Mouse (Mus musculus) forebrain, embryonic 14.5 days (tissue): ENCODE results near the gene Fam189a1. TPM values are rescaled to one million over a fixed set of nuclear protein-coding genes. Genes with fewer than 3 reads are reported as not detected.

Experiments used
- ATAC-seq: fragments of 200-750 bp; cut with Nextera tagmentation; 2 replicates; pipeline ENCODE4 v1.8.0; 2017; ENCODE audit warnings: mild to moderate bottlenecking, moderate library complexity
- DNase-seq: peaks from one replicate; pipeline ENCODE4 v3.0.0-alpha.2; 2015; ENCODE audit warnings: low spot score
- H3K27ac ChIP-seq: fragments of 300-500 bp; sonication (generic); 2 replicates; pipeline ENCODE4 v1.5.1; 2014; ENCODE audit warnings: low read depth, mild to moderate bottlenecking, control low read depth, low read length, moderate library complexity
- H3K27me3 ChIP-seq: fragments of 300-500 bp; sonication (generic); replicated peaks from 2 replicates; pipeline ENCODE4 v1.6.1; 2014; ENCODE audit warnings: low read length, control low read depth, mixed read lengths; ENCODE audit not compliant: control insufficient read depth, insufficient read depth
- H3K36me3 ChIP-seq: fragments of 300-500 bp; sonication (generic); 2 replicates; pipeline ENCODE4 v1.6.1; 2014; ENCODE audit warnings: low read length, control low read depth; ENCODE audit not compliant: control insufficient read depth, insufficient read depth
- H3K4me1 ChIP-seq: fragments of 300-500 bp; sonication (generic); 2 replicates; pipeline ENCODE4 v1.6.1; 2014; ENCODE audit warnings: antibody characterized with exemption, low read length, control low read depth; ENCODE audit not compliant: control insufficient read depth, insufficient read depth
- H3K4me2 ChIP-seq: fragments of 300-500 bp; sonication (generic); 2 replicates; pipeline ENCODE4 v1.6.1; 2014; ENCODE audit warnings: mild to moderate bottlenecking, control low read depth, low read length
- H3K4me3 ChIP-seq: fragments of 300-500 bp; sonication (generic); 2 replicates; pipeline ENCODE4 v1.5.1; 2014; ENCODE audit warnings: low read depth, low read length, control low read depth
- H3K9ac ChIP-seq: fragments of 300-500 bp; sonication (generic); 2 replicates; pipeline ENCODE4 v1.6.1; 2014; ENCODE audit warnings: mild to moderate bottlenecking, low read length, control low read depth, moderate library complexity
- H3K9me3 ChIP-seq: fragments of 300-500 bp; sonication (generic); replicated peaks from 2 replicates; pipeline ENCODE4 v1.6.1; 2016; ENCODE audit warnings: low read length, control low read depth, mixed read lengths; ENCODE audit not compliant: control insufficient read depth
- WGBS: fragments of 180-500 bp; shearing (Covaris S2); extraction: QIAGEN DNeasy Blood & Tissue Kit; methylation state at CpG from one replicate; pipeline ENCODE4 v1.1.7; 2014; 5-methylcytosine and 5-hydroxymethylcytosine counted together
- polyA plus RNA-seq: library from polyadenylated mRNA; unstranded; fragments of >200 nt; fragmentation: Nextera tagmentation; extraction: Ambion mirVana; gene quantifications from 2 replicates; pipeline ENCODE4 v1.2.1, GENCODE M21; 2014

Fam189a1 gene
- polyA plus RNA-seq, 1 experiment from 2014 or later, result 2.6 TPM

DNA sequence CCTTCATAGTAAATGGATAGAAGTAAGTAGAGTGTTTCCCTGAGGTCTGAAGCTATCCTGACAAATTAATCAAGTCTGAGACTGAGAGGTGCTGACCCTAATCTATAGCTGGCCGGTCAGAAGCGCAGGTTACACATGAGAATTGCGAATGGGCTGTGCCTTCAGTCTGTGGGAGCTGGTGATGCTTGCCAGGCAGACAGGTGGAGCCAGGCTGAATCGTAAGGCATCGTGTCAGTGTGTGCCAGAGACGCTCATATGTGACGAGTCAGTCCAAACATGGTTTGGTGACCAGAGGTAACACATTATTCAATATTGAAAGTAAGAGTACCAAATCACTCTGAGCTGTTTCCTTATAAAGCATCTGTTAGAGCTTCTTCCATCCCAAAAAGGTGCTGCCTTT, 115.3 kb downstream of the Fam189a1 start:
- no peaks in the 10 kb centered on the region for H3K4me1 ChIP-seq
- no peak overlapping the region for H3K27ac ChIP-seq
- DNase-seq (no peak), ATAC-seq (no peak)
- H3K4me2 ChIP-seq, result no peak overlapping the region
- no peaks in the 10 kb centered on the region for H3K36me3 ChIP-seq
- no peaks in the 10 kb centered on the region for H3K27me3 ChIP-seq
- H3K4me3 ChIP-seq, result no peak overlapping the region
- H3K9me3 ChIP-seq, result no peaks in the 10 kb centered on the region
- no peak overlapping the region for H3K9ac ChIP-seq
- WGBS, result 92% methylated on average over 7 of the region's 7 CpGs

DNA sequence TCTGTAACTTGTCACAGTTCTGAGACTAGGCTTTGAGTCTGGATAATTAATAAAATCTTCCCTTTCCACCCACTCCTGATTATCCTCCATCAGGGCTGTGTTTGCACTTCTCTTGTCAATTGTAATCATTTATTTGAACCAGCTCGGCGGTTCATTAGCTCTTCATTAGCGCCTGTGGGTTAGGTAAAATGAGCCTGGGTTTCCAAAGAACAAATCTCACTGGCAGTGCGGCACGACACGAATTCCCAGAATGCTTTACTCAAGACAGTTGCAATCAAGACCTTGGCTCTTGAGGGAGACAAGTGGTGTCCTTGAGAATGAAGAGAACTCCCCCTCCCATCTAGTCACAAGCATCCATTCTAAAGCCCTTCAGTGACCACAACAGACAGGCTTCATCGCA, 124.6 kb downstream of the Fam189a1 start:
- Histone ChIP-seq H3K36me3 (no peaks in the 10 kb centered on the region), H3K9ac (no peak overlapping the region), H3K4me2 (no peak overlapping the region), H3K4me3 (no peak overlapping the region), H3K9me3 (no peaks in the 10 kb centered on the region), H3K4me1 (no peaks in the 10 kb centered on the region), H3K27me3 (no peaks in the 10 kb centered on the region), H3K27ac (no peak overlapping the region)
- ATAC-seq (no peak), DNase-seq (peak; percentile 52)
- WGBS, result 40% methylated on average over 7 of the region's 7 CpGs

DNA sequence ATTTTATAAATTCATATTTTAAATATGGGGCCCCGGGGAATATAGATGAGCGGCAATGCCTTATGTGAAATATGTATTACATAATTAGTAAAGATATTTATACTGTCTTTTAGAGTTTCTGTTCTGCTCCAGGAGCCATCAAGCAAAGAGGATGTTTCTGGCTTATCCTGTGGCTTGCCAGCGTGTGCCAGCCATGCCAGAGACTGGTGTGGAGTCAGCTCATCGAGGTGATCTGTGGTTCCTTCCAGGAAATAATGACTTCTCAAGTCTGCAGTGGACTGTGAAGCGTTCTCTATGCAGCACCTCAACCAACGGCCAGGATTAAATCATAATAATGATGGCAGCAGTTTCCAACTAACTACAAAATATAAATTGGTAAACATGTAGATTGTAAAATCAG, 125.2 kb downstream of the Fam189a1 start:
- H3K36me3 ChIP-seq, result no peaks in the 10 kb centered on the region

DNA sequence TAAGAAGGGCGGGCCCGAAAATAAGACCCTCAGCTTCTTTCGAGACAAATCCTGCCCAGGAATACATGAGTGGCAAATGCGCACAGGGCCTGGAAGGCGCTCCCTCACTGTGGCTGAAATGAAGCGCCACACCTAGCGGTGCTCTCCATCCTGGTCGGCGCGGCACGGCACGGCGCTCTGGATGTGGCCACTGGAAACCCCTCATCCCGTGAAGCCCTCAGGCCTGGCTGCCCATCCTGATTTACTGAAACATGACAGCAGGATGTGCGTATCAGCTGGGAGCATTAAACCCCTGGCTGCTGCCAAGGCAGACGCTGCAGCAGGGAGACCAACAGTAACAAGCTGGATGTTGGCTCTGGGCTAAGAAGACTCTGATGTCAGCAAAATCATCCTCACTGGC, 126.4 kb downstream of the Fam189a1 start:
- ATAC-seq (no peak), DNase-seq (no peak)
- Histone ChIP-seq H3K27me3 (no peaks in the 10 kb centered on the region), H3K9me3 (no peaks in the 10 kb centered on the region), H3K4me2 (no peak overlapping the region), H3K4me3 (no peak overlapping the region), H3K36me3 (no peaks in the 10 kb centered on the region), H3K4me1 (no peaks in the 10 kb centered on the region), H3K9ac (no peak overlapping the region), H3K27ac (no peak overlapping the region)
- WGBS, result 91% methylated on average over 16 of the region's 16 CpGs

More for the DNA sequence above, 125.2 kb downstream of the Fam189a1 start:
- ATAC-seq (no peak), DNase-seq (no peak)
- Histone ChIP-seq H3K4me1 (no peaks in the 10 kb centered on the region), H3K4me3 (no peak overlapping the region), H3K27me3 (no peaks in the 10 kb centered on the region), H3K9me3 (no peaks in the 10 kb centered on the region), H3K9ac (no peak overlapping the region), H3K4me2 (no peak overlapping the region), H3K27ac (no peak overlapping the region)
- 81% methylated on average over 6 of the region's 6 CpGs for WGBS

DNA sequence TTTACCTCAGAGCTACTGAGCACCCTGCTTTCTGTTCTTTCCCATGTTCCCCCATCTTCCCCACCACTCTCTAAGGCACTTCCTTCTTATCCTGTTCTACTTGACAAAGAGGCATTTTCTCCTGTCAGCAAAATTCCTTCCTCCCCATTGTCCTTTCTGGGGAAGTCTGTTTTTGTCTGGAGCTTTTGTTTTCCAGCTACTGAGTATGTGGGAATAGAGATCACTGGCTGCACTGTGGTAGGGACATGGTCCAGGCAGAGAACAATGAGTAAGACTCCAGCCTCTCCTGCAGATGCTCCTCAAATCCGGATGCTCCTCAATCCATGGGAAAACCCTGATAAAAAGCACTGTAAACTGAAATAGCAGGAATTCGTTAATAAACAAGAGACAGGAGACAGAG, 135.1 kb downstream of the Fam189a1 start:
- DNase-seq, result no peak
- Histone ChIP-seq H3K27me3 (no peaks in the 10 kb centered on the region), H3K36me3 (no peaks in the 10 kb centered on the region), H3K4me2 (no peak overlapping the region), H3K9ac (no peak overlapping the region), H3K9me3 (no peaks in the 10 kb centered on the region), H3K4me1 (peaks cover 14% of the 10 kb centered on the region), H3K4me3 (no peak overlapping the region), H3K27ac (no peak overlapping the region)
- ATAC-seq, result no peak
- 59% methylated on average over 2 of the region's 2 CpGs for WGBS

DNA sequence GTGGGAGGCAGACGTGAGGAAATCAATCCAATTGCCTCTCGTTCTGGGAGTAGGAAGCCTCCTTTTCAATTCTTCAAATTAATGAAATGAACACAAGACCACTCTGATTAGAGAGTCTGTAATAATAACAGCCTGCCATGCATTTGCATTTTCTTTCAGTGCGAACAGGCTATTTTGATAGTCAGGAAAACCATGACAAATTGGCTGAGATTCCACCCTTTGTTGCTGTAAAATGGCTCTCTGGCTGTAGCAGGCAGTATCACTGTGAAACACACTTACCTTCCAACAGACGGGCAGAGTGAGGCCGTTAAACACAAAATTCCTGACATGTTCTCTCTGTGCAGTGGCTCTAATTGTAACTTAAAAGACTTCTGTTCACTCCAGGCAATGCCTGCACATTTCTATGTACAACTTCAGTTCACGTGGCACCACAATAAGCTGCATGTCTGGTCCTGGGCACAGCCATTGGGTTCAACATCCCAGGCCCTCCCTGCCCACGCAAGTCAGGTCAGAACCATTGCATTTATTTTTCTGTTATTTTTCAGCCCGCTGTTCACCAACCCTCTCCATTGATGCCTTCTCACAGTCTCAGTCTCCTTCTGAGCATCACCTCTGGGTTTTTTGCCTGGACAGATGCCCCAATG, 138.2 kb downstream of the Fam189a1 start:
- peak; percentile 81 for ATAC-seq
- peak; percentile 82 for DNase-seq
- no peaks in the 10 kb centered on the region for H3K36me3 ChIP-seq
- H3K4me3 ChIP-seq, result no peak overlapping the region
- peaks cover 14% of the 10 kb centered on the region for H3K4me1 ChIP-seq
- H3K9me3 ChIP-seq, result no peaks in the 10 kb centered on the region
- H3K27ac ChIP-seq, result peak overlapping the region; percentile 62; the same call in 1 of the 2 replicates
- H3K27me3 ChIP-seq, result no peaks in the 10 kb centered on the region
- H3K9ac ChIP-seq, result no peak overlapping the region
- 23% methylated on average over 8 of the region's 8 CpGs for WGBS
- no peak overlapping the region for H3K4me2 ChIP-seq

DNA sequence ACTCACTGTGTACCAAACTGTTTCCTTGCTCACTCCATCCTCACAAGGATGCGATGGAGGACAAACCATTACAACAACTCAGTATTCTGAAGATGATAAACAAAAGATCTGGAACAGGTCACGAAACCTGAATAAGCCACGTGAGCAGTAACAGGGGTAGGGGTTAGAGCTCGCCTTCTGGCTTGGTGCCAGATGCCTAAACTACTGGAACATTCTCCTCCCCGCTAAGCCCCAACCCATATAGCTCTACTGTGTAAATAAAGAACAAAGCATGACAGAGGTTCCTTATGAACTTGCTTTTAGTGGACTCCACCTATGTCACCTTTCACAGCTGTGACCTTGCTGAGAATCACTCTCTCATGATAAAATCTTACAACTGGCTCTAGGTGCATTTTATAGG, 139.0 kb downstream of the Fam189a1 start:
- Histone ChIP-seq H3K9ac (no peak overlapping the region), H3K4me2 (no peak overlapping the region), H3K4me3 (no peak overlapping the region), H3K36me3 (no peaks in the 10 kb centered on the region), H3K9me3 (no peaks in the 10 kb centered on the region), H3K27me3 (no peaks in the 10 kb centered on the region), H3K27ac (no peak overlapping the region), H3K4me1 (peaks cover 14% of the 10 kb centered on the region)
- DNase-seq (no peak), ATAC-seq (peak; percentile 42; the same call in 1 of the 2 replicates)
- 47% methylated on average over 5 of the region's 5 CpGs for WGBS

DNA sequence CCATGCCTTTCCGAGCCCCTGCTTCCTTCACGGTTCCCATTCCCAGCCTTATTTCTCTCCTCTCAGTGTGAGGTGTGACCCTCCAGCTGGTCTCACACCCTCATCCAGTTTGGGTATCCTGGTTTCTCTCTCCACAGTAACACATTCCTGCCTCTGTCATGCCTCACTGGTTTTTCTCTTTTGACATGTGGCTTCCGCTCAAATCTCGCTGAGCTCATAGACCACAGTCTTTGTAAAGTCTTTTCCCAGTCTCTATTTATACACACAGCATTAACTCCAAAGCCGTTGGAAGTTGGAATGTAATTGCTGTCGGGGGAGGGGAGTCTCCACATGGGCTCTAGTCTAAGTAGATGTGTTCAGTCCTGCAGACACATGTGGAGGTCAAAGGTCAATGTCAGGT, 145.2 kb downstream of the Fam189a1 start:
- H3K27me3 ChIP-seq, result no peaks in the 10 kb centered on the region
- no peak overlapping the region for H3K9ac ChIP-seq
- ATAC-seq (peak; percentile 46), DNase-seq (peak; percentile 61)
- H3K36me3 ChIP-seq, result no peaks in the 10 kb centered on the region
- H3K4me1 ChIP-seq, result no peaks in the 10 kb centered on the region; the same call in 1 of the 2 replicates
- 24% methylated on average over 6 of the region's 6 CpGs for WGBS
- no peak overlapping the region for H3K4me3 ChIP-seq
- H3K4me2 ChIP-seq, result no peak overlapping the region
- H3K27ac ChIP-seq, result no peak overlapping the region
- H3K9me3 ChIP-seq, result no peaks in the 10 kb centered on the region

DNA sequence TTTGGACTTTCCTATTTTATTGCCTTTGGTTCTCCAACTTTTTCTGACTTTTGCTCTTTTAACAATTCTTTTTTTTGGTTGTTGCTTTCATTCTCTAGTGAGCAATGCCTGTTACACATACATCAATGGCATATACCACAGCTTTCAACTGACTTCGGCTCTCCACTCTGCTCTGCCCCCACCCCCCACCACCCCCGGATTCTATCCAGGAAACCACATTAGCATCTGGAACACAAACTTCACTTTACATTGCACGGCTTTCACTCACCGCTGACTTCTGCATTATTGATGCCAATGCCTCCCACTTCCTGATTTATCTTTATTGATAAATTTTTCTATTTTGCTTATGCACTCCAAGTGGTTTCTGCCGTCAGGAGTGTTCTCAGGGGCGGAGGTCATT, 146.1 kb downstream of the Fam189a1 start:
- DNase-seq (no peak), ATAC-seq (no peak)
- Histone ChIP-seq H3K27ac (no peak overlapping the region), H3K4me1 (no peaks in the 10 kb centered on the region; the same call in 1 of the 2 replicates), H3K27me3 (no peaks in the 10 kb centered on the region), H3K9ac (no peak overlapping the region), H3K4me2 (no peak overlapping the region), H3K36me3 (no peaks in the 10 kb centered on the region), H3K9me3 (no peaks in the 10 kb centered on the region), H3K4me3 (no peak overlapping the region)
- 72% methylated on average over 6 of the region's 6 CpGs for WGBS
